Mouse (Mus musculus): ENCODE data around the gene Fancd2.

DNA sequence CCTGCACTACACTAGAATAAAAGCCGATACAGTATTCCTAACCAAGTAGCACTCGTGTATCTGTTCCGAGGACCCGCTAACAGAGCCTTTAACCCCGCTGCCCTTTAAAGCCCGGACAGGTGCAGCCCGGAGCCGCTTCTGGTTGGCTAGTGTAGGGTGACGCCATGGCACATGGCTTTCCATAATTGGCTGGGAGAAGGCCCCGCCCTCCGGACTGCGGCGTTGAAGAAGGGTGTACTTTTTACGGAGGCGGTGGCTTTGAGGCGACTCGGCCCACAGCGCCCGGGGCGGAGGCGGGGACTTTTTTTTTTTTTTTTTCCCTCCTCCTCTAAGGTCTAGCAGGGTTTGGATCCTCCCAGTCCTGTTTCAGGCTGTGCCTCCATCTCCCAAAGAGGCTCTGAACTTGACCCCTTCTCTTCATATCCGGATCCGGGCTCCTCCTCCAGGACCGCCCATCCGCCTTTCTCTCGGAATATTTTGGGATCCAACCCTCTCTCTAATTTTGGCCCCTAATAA lies 48.3 kb upstream of the Fancd2 start, which contains the start of gene Creld1:
- TF ChIP-seq BHLHE40 (IDR thresholded peaks at IDR 0.05; ENCODE audit: borderline replicate concordance, low read depth, low read length), result no peak
- no peak for TF ChIP-seq ZC3H11A (IDR thresholded peaks at IDR 0.05; ENCODE audit: low read depth, low read length)
- peak; percentile 96 for TF ChIP-seq TBP (IDR thresholded peaks at IDR 0.05; ENCODE audit: low read depth, low read length)
- no peak for TF ChIP-seq CTCF (IDR thresholded peaks at IDR 0.05 in 2 of 3, conservative IDR thresholded peaks at IDR 0.05 in 1 of 3; ENCODE audit: control insufficient read depth in 1 of 3, insufficient read depth in 1 of 3, low read depth in 2 of 3, low read length in 3 of 3, poor library complexity in 1 of 3, severe bottlenecking in 1 of 3)
